Mouse (Mus musculus) heart, embryonic 14.5 days (tissue): ENCODE measurements around the gene Usp24. TPM values are rescaled to one million over a fixed set of nuclear protein-coding genes. Genes with fewer than 3 reads are reported as not detected.
A peak's percentile ranks its signal among the peaks of the same experiment; 100 is the strongest.
"Not testable (repeated sequence)": the region's sequence is repeated elsewhere in the genome, so short reads cannot be mapped to it uniquely, and the experiment has no call there.

Experiments used
- ATAC-seq: fragments of 200-750 bp; cut with Nextera tagmentation; 2 replicates; pipeline ENCODE4 v1.8.0; 2017; ENCODE audit warnings: low read depth, moderate TSS enrichment; ENCODE audit not compliant: insufficient number of reproducible peaks, insufficient read depth, low FRiP score
- H3K27ac ChIP-seq, 2 experiments: fragments of 200-500 bp in 1 of 2; fragments of 300-500 bp in 1 of 2; sonication (generic) in 1 of 2; replicated peaks in 1 of 2; 2 replicates each; pipeline ENCODE4 v1.5.1; 2012 to 2014; ENCODE audit warnings: low read depth in 2 of 2, low read length in 2 of 2, control low read depth in 1 of 2, mild to moderate bottlenecking in 1 of 2, mixed read lengths in 1 of 2; ENCODE audit not compliant: control insufficient read depth in 1 of 2, insufficient read depth in 1 of 2
- H3K27me3 ChIP-seq: fragments of 300-500 bp; sonication (generic); 2 replicates; pipeline ENCODE4 v1.6.1; 2014; ENCODE audit warnings: mild to moderate bottlenecking, low read length, control low read depth; ENCODE audit not compliant: control insufficient read depth, insufficient read depth
- H3K36me3 ChIP-seq: fragments of 300-500 bp; sonication (generic); 2 replicates; pipeline ENCODE4 v1.6.1; 2014; ENCODE audit warnings: mild to moderate bottlenecking, control low read depth, low read length, mixed read lengths; ENCODE audit not compliant: control insufficient read depth, insufficient read depth
- H3K4me1 ChIP-seq, 2 experiments: fragments of 200-500 bp in 1 of 2; fragments of 300-500 bp in 1 of 2; sonication (generic) in 1 of 2; 2 replicates each; pipeline ENCODE4 v1.6.1; 2012 to 2014; ENCODE audit warnings: low read length in 2 of 2, control low read depth in 1 of 2, mixed read lengths in 1 of 2; ENCODE audit not compliant: control insufficient read depth in 2 of 2, insufficient read depth in 2 of 2
- H3K4me2 ChIP-seq: fragments of 300-500 bp; sonication (generic); 2 replicates; pipeline ENCODE4 v1.6.1; 2014; ENCODE audit warnings: mild to moderate bottlenecking, low read length
- H3K4me3 ChIP-seq, 2 experiments: fragments of 200-500 bp in 1 of 2; fragments of 300-500 bp in 1 of 2; sonication (generic) in 1 of 2; 2 replicates each; pipeline ENCODE4 v1.5.1; 2012 to 2014; ENCODE audit warnings: low read length in 2 of 2, mild to moderate bottlenecking in 2 of 2, control low read depth in 1 of 2, low read depth in 1 of 2, moderate library complexity in 1 of 2; ENCODE audit not compliant: control insufficient read depth in 1 of 2, insufficient read depth in 1 of 2
- H3K9ac ChIP-seq: fragments of 300-500 bp; sonication (generic); 2 replicates; pipeline ENCODE4 v1.6.1; 2014; ENCODE audit warnings: mild to moderate bottlenecking, low read length
- H3K9me3 ChIP-seq: fragments of 300-500 bp; sonication (generic); 2 replicates; pipeline ENCODE4 v1.6.1; 2016; ENCODE audit warnings: low read length, control low read depth; ENCODE audit not compliant: control insufficient read depth
- WGBS: fragments of 180-500 bp; shearing (Covaris S2); extraction: QIAGEN DNeasy Blood & Tissue Kit; methylation state at CpG from one replicate; pipeline ENCODE4 v1.1.7; 2014; 5-methylcytosine and 5-hydroxymethylcytosine counted together
- polyA plus RNA-seq: library from polyadenylated mRNA; unstranded; fragments of >200 nt; fragmentation: Nextera tagmentation; extraction: Ambion mirVana; gene quantifications from 2 replicates; pipeline ENCODE4 v1.2.1, GENCODE M21; 2014

Gene Usp24
- polyA plus RNA-seq, 1 experiment from 2014 or later = 12.9 TPM

DNA sequence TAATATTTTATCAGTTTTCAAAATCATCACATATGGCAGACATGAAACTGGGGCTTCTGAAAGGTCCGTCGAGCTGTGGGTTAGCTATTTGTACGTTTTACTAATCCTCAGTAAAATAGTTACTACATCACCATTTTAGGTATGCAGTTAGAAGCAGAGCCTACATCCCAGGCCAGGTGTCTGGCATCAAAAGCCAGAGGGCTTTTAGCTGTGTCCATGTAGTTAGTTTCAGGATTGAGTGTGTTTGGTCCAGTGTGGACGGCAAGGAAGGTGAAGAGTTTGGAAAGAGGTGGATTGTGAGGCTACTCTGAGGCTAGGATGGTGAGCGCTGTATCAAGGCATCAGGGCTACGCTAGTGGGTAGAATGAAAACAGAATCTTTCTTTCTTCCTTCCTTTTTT lies 3.0 kb downstream of the Usp24 start:
- Histone ChIP-seq H3K9me3 (no peaks in the 10 kb centered on the region), H3K9ac (no peak overlapping the region), H3K27ac (no peak overlapping the region), H3K27me3 (no peaks in the 10 kb centered on the region), H3K36me3 (0 out of 2 replicates have a peak, but pooled peaks cover 5% of the 10 kb centered on the region), H3K4me1 (peaks cover 9 to 43% of the 10 kb centered on the region in 2 experiments), H3K4me2 (peak overlapping the region; percentile 4; the same call in 1 of the 2 replicates), H3K4me3 (no peak overlapping the region)
- 84% methylated on average over 6 of the region's 6 CpGs for WGBS
- ATAC-seq = no peak

DNA sequence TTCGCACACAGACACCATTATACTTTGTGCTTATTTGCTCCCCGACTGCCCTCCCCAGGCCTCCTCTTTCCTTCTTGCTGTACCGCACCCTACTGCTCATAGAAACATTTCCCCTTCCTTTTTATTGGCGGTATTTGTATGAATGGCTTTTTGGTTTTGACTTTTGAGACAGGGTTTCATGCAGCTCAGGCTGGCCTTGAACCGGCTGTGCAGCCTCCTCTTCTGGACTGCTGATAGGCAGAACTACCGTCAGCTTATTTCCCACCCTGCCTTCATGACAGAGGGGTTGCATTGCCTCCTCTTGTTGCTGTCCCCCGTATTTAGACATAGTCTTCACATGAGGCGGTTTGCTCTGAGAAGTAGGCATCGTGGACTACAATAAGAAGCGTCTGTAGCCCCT lies 6.8 kb downstream of the Usp24 start:
- H3K9ac ChIP-seq = no peak overlapping the region
- no peak overlapping the region for H3K4me3 ChIP-seq

DNA sequence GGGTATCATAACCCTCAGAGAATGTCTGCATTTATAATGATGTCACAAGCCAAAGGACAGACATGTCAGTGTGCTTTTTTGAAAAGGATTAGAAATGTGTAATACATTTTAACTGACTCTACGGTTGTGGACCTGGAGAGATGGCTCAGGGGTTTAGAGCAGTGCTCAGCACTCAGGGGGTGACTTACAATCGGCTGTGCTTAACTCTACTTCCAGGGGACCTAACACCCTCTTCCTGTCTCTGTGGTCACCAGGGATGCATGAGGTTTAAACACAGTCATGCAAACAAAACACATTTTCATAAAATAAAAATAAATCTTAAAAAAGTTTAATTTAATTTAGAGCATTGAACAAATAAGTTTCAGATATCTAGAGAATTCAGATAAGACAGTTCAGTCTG lies 7.3 kb downstream of the Usp24 start:
- Histone ChIP-seq H3K36me3 (0 out of 2 replicates have a peak, but pooled peaks cover 9% of the 10 kb centered on the region), H3K4me3 (no peak overlapping the region), H3K9me3 (no peaks in the 10 kb centered on the region), H3K4me1 (peaks cover 8 to 37% of the 10 kb centered on the region in 2 experiments), H3K4me2 (no peak overlapping the region), H3K9ac (no peak overlapping the region), H3K27me3 (no peaks in the 10 kb centered on the region), H3K27ac (no peak overlapping the region)
- 48% methylated on average over 2 of the region's 2 CpGs for WGBS
- ATAC-seq = no peak

More for the DNA sequence above, 6.8 kb downstream of the Usp24 start:
- Histone ChIP-seq H3K27me3 (no peaks in the 10 kb centered on the region), H3K36me3 (0 out of 2 replicates have a peak, but pooled peaks cover 9% of the 10 kb centered on the region), H3K4me2 (no peak overlapping the region), H3K4me1 (peaks cover 8 to 40% of the 10 kb centered on the region in 2 experiments), H3K9me3 (no peaks in the 10 kb centered on the region), H3K27ac (no peak overlapping the region)
- WGBS = 89% methylated on average over 10 of the region's 10 CpGs
- no peak for ATAC-seq

DNA sequence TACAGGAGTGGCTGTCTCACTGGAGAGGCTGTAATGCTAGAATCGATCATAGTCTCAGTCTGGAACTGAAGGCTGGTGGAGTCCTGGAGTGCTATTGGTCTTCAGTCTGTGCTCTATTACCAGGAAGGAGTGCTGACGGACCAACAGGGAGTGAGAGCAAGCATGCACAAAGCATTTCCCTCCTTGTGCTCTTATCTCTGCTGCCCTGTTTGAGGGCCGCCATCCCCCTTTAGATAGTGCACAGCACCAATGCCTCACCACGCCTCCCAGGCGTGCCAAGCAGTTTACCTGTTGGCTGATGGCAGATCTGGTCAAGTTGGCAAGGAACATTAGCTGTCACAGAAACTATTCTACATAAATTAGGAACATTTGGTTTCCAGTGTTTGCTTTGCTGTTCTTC lies 11.4 kb downstream of the Usp24 start:
- Histone ChIP-seq H3K4me3 (no peak overlapping the region), H3K4me2 (no peak overlapping the region), H3K9me3 (no peaks in the 10 kb centered on the region), H3K4me1 (peaks cover 5 to 27% of the 10 kb centered on the region in 2 experiments), H3K27ac (0 out of 4 replicates have a peak overlapping the region, but pooled peaks of 1 of the 2 experiments have one; percentile 10), H3K27me3 (no peaks in the 10 kb centered on the region), H3K9ac (no peak overlapping the region), H3K36me3 (0 out of 2 replicates have a peak, but pooled peaks cover 5% of the 10 kb centered on the region)
- WGBS = 18% methylated on average over 5 of the region's 5 CpGs
- ATAC-seq = no peak

DNA sequence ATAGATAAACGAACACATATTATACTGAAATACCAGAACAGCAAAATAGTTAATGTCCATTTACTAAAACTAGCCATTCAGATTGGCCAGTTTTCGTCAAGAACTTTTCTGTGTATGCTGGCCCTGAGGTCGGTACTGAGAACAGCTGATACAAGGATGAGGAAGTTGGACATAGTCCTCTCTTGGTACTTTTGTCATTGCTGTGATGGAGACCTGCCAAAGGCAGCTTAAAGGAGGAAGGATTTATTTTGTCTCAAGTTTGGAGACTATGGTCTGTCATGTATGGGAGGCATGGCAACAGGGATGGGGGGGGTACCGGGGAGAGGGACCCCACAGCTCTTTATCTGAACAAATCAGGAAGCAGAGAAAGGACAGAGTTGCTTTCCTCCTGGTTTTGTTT lies 12.7 kb downstream of the Usp24 start:
- no peak for ATAC-seq

DNA sequence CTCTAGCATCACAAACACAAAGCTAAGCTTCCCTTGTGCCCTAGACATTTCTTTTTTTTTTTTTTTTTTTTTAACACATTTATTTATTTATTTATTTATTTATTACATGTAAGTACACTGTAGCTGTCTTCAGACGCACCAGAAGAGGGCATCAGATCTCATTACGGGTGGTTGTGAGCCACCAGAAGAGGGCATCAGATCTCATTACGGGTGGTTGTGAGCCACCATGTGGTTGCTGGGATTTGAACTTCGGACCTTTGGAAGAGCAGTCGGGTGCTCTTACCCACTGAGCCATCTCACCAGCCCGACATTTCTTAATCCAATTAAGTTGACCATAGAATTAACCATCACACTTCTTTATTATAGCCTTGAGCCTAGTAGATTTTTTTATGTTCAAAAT lies 13.2 kb downstream of the Usp24 start:
- H3K9me3 ChIP-seq, H3K4me2 ChIP-seq, H3K27ac ChIP-seq, ATAC-seq, H3K36me3 ChIP-seq, H3K4me3 ChIP-seq, H3K9ac ChIP-seq, H3K27me3 ChIP-seq: not testable (repeated sequence)
- WGBS = 94% methylated on average over 6 of the region's 6 CpGs
- H3K4me1 ChIP-seq = peaks cover 5 to 27% of the 10 kb centered on the region in 2 experiments

More for the DNA sequence above, 12.7 kb downstream of the Usp24 start:
- no peak overlapping the region for H3K4me3 ChIP-seq
- H3K4me2 ChIP-seq = no peak overlapping the region
- H3K9me3 ChIP-seq = no peaks in the 10 kb centered on the region
- H3K9ac ChIP-seq = no peak overlapping the region
- 0 out of 2 replicates have a peak, but pooled peaks cover 5% of the 10 kb centered on the region for H3K36me3 ChIP-seq
- H3K27me3 ChIP-seq = no peaks in the 10 kb centered on the region
- H3K4me1 ChIP-seq = peaks cover 5 to 24% of the 10 kb centered on the region in 2 experiments
- 92% methylated on average over 4 of the region's 4 CpGs for WGBS
- H3K27ac ChIP-seq = no peak overlapping the region

DNA sequence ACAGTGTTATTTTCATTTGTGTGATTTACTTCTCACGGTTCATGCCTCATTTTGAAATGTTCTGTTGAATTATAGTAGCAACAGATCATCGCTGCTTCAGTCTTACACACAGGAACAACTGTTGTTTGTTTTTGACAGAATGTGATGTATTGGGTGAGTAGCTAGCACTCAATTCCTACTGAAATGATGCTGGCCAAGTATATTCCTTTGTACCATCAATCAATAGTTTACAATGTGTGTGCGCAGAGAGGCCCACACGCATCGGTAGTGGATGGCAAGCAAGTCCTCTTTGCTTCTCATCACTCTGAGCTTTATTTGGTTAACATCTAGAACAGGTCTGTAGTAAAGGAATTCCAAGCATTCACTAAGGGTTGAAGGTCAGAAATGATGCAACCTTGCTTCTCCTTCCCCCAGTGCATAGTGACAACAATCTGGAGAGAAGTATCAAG lies 14.4 kb downstream of the Usp24 start:
- Histone ChIP-seq H3K36me3 (no peaks in the 10 kb centered on the region), H3K4me2 (no peak overlapping the region), H3K27ac (no peak overlapping the region), H3K4me1 (peaks cover 5 to 27% of the 10 kb centered on the region in 2 experiments), H3K4me3 (no peak overlapping the region), H3K9me3 (no peaks in the 10 kb centered on the region), H3K9ac (no peak overlapping the region), H3K27me3 (no peaks in the 10 kb centered on the region)
- ATAC-seq = no peak
- 62% methylated on average over 5 of the region's 5 CpGs for WGBS

DNA sequence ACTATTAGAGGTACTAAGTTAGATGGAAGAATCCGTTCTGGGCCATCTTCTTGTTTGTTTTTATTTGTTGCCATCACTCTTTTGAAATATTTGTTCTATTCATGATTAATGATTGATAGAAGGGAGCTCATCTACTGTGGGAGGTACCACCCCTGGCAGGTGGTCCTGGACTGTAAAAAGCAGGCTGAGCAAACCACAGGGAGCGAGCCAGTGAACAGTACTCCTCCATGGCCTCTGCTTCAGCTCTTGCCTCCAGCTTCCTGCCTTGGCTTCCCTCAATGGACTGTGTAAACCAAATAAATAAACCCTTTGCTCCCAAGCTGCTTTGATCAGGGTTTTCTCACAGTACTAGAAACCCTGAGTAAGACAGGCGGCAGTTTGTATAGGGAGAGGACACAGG lies 17.1 kb downstream of the Usp24 start:
- H3K27me3 ChIP-seq = no peaks in the 10 kb centered on the region
- H3K36me3 ChIP-seq = no peaks in the 10 kb centered on the region
- WGBS = 90% methylated on average over 3 of the region's 3 CpGs
- no peaks in the 10 kb centered on the region for H3K9me3 ChIP-seq
- no peak overlapping the region for H3K4me3 ChIP-seq
- H3K27ac ChIP-seq = 0 out of 4 replicates have a peak overlapping the region, but pooled peaks of 1 of the 2 experiments have one; percentile 22
- ATAC-seq = no peak
- H3K9ac ChIP-seq = no peak overlapping the region
- peaks cover 2 to 22% of the 10 kb centered on the region in 2 experiments; a peak in 3 of 4 replicates for H3K4me1 ChIP-seq
- H3K4me2 ChIP-seq = no peak overlapping the region
